Mouse (Mus musculus): ENCODE results near the gene Prl3d3. TPM values are rescaled to one million over a fixed set of nuclear protein-coding genes. Genes with fewer than 3 reads are reported as not detected.
"Not testable (repeated sequence)": the region's sequence is repeated elsewhere in the genome, so short reads cannot be mapped to it uniquely, and the experiment has no call there.

Gene Prl3d3
- polyA plus RNA-seq (2015; fragmentation: Nextera tagmentation; extraction: Ambion mirVana): not detected in 2 replicates

- not testable (repeated sequence) for H3K9me3 ChIP-seq (ENCODE audit: control insufficient read depth); H3K27me3 ChIP-seq (replicated peaks; ENCODE audit: control insufficient read depth, insufficient read depth, low read length); H3K4me2 ChIP-seq (replicated peaks; ENCODE audit: low read depth); H3K36me3 ChIP-seq (ENCODE audit: control insufficient read depth, insufficient read depth); H3K9ac ChIP-seq (ENCODE audit: low read depth, low read length); H3K27ac ChIP-seq (ENCODE audit: low read depth, low read length); H3K4me1 ChIP-seq (replicated peaks; ENCODE audit: control insufficient read depth, insufficient read depth, low read length); H3K4me3 ChIP-seq (ENCODE audit: low read depth, low read length); ATAC-seq
- WGBS: 68% methylated on average over 2 of the region's 3 CpGs
These were observed at the start of gene Prl3d3 for GRCm38 (mm10) chr13:27156490-27156889. Gene Prl3d3, plus strand, starts transcription at chr13:27156790.

- not testable (repeated sequence) for H3K9me3 ChIP-seq (ENCODE audit: control insufficient read depth); H3K27me3 ChIP-seq (replicated peaks; ENCODE audit: control insufficient read depth, insufficient read depth, low read length); H3K27ac ChIP-seq (ENCODE audit: low read depth, low read length); H3K4me2 ChIP-seq (replicated peaks; ENCODE audit: low read depth); ATAC-seq; H3K9ac ChIP-seq (ENCODE audit: low read depth, low read length); H3K4me1 ChIP-seq (replicated peaks; ENCODE audit: control insufficient read depth, insufficient read depth, low read length); H3K4me3 ChIP-seq (ENCODE audit: low read depth, low read length); H3K36me3 ChIP-seq (ENCODE audit: control insufficient read depth, insufficient read depth)
- WGBS: 82% methylated on average over 4 of the region's 4 CpGs
These were observed 35.2 kb upstream of the Prl3d3 start, which contains the start of gene Prl3d2 for GRCm38 (mm10) chr13:27121398-27121797. Gene Prl3d2, plus strand, starts transcription at chr13:27121698.

GRCm38 (mm10) chr13:27148264-27148663, 8.3 kb upstream of the Prl3d3 start:
- ATAC-seq: no peak
- Histone ChIP-seq H3K36me3 (ENCODE audit: control insufficient read depth, insufficient read depth) (no peaks in the 10 kb centered on the region), H3K4me2 (replicated peaks; ENCODE audit: low read depth) (no peak overlapping the region), H3K9ac (ENCODE audit: low read depth, low read length) (no peak overlapping the region), H3K4me1 (replicated peaks; ENCODE audit: control insufficient read depth, insufficient read depth, low read length) (no peaks in the 10 kb centered on the region), H3K4me3 (ENCODE audit: low read depth, low read length) (no peak overlapping the region), H3K27ac (ENCODE audit: low read depth, low read length) (no peak overlapping the region), H3K9me3 (ENCODE audit: control insufficient read depth) (no peaks in the 10 kb centered on the region), H3K27me3 (replicated peaks; ENCODE audit: control insufficient read depth, insufficient read depth, low read length) (no peaks in the 10 kb centered on the region)
- 46% methylated on average over 1 of the region's 1 CpGs for WGBS
- TF ChIP-seq CTCF (IDR thresholded peaks at IDR 0.05; ENCODE audit: low read depth): no peak

- no peak within 1 kb of the TSS for H3K27ac ChIP-seq (ENCODE audit: low read depth, low read length)
- 80% methylated on average over 1 of the region's 1 CpGs for WGBS
These were observed 39.8 kb downstream of the Prl3d3 start, which contains the start of gene Prl3c1 for GRCm38 (mm10) chr13:27196359-27196758. Gene Prl3c1, plus strand, starts transcription at chr13:27196659.

More at GRCm38 (mm10) chr13:27196359-27196758, 39.8 kb downstream of the Prl3d3 start, which contains the start of gene Prl3c1:
- TF ChIP-seq CTCF (IDR thresholded peaks at IDR 0.05; ENCODE audit: low read depth): no peak
- Histone ChIP-seq H3K27me3 (replicated peaks; ENCODE audit: control insufficient read depth, insufficient read depth, low read length) (no peaks in the 10 kb centered on the region), H3K9me3 (ENCODE audit: control insufficient read depth) (no peaks in the 10 kb centered on the region), H3K36me3 (ENCODE audit: control insufficient read depth, insufficient read depth) (no peaks in the 10 kb centered on the region), H3K4me1 (replicated peaks; ENCODE audit: control insufficient read depth, insufficient read depth, low read length) (no peaks in the 10 kb centered on the region), H3K9ac (ENCODE audit: low read depth, low read length) (no peak within 1 kb of the TSS), H3K4me3 (ENCODE audit: low read depth, low read length) (no peak within 1 kb of the TSS), H3K4me2 (replicated peaks; ENCODE audit: low read depth) (no peak within 1 kb of the TSS)
- ATAC-seq: no peak

Other genes starting within 250 kb of the Prl3d3 start
- not detected in 2 replicates for gene Prl, start 99.2 kb upstream of the Prl3d3 start, polyA plus RNA-seq (2015; fragmentation: Nextera tagmentation; extraction: Ambion mirVana)
- gene Prl3d1, start 62.6 kb upstream of the Prl3d3 start, polyA plus RNA-seq (2015; fragmentation: Nextera tagmentation; extraction: Ambion mirVana): not detected in 2 replicates
- gene Prl3d2, start 35.1 kb upstream of the Prl3d3 start, polyA plus RNA-seq (2015; fragmentation: Nextera tagmentation; extraction: Ambion mirVana): not detected in 2 replicates
- not detected in 2 replicates for gene Prl3c1, start 39.9 kb downstream of the Prl3d3 start, polyA plus RNA-seq (2015; fragmentation: Nextera tagmentation; extraction: Ambion mirVana)
- gene Prl3b1, start 85.1 kb downstream of the Prl3d3 start, polyA plus RNA-seq (2015; fragmentation: Nextera tagmentation; extraction: Ambion mirVana): not detected in 2 replicates
- gene Prl3a1, start 102.6 kb downstream of the Prl3d3 start, polyA plus RNA-seq (2015; fragmentation: Nextera tagmentation; extraction: Ambion mirVana): not detected in 2 replicates
- gene Prl6a1, start 155.8 kb downstream of the Prl3d3 start, polyA plus RNA-seq (2015; fragmentation: Nextera tagmentation; extraction: Ambion mirVana): 1.7 and 1.9 TPM in 2 replicates
- not detected in 2 replicates for gene Prl8a2, start 188.9 kb downstream of the Prl3d3 start, polyA plus RNA-seq (2015; fragmentation: Nextera tagmentation; extraction: Ambion mirVana)
- gene Prl2b1, start 234.1 kb downstream of the Prl3d3 start, polyA plus RNA-seq (2015; fragmentation: Nextera tagmentation; extraction: Ambion mirVana): not detected in 2 replicates

Data from intestine, postnatal 0 days (tissue).